18 mouse cellular contexts compared by ENCODE assay signal in the genomic region with DNA sequence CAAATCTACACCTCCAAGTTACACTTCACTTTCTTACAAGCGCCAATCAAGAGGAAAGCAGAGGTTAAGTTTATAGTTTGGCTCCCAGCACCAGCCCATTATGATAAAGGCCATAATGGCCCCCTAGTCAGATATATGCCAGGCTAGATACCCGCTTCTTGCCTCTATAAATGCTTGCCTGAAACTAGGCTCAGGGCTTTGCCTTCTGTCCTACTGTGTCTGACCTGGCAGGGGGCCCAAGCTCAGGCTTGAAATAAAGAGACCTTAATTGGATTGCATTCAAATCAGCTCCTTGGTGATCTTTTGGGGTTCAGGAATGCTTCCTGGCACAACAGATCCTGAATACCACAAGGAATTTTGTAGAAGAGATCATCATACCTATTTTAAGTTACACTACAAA.
"Had no signal": no experiment of that assay in that cellular context is flagged by ENCODE, and none has a peak within 500 bp of the region (broad histone marks: within the 10 kb centered on the region; RNA-seq: fewer than 3 reads in every experiment).

No protein-coding gene starts in this region.

- H3K4me2 ChIP-seq: liver, embryonic 11.5 days; liver, embryonic 15.5 days; lung, embryonic 14.5 days; neural tube, embryonic 12.5 days had no signal

- H3K9me3 ChIP-seq: limb, embryonic 10.5 days; liver, embryonic 15.5 days; midbrain, embryonic 10.5 days; neural tube, embryonic 12.5 days had no signal

- H3K36me3 ChIP-seq: limb, embryonic 10.5 days; liver, embryonic 15.5 days; midbrain, embryonic 10.5 days; neural tube, embryonic 12.5 days had no signal

- H3K27ac ChIP-seq: kidney, postnatal 0 days; limb, embryonic 10.5 days; liver, embryonic 15.5 days; midbrain, embryonic 10.5 days; neural tube, embryonic 12.5 days had no signal

- H3K9ac ChIP-seq: liver, embryonic 15.5 days; lung, embryonic 14.5 days; neural tube, embryonic 12.5 days had no signal

- H3K4me3 ChIP-seq: limb, embryonic 10.5 days; liver, embryonic 15.5 days; midbrain, embryonic 10.5 days; myocyte; neural tube, embryonic 12.5 days had no signal

- H3K27me3 ChIP-seq: liver, embryonic 15.5 days; neural tube, embryonic 12.5 days had no signal

- H3K4me1 ChIP-seq: limb, embryonic 10.5 days; liver, embryonic 15.5 days; midbrain, embryonic 10.5 days; neural tube, embryonic 12.5 days had no signal

- DNase-seq: kidney, adult 11 months; kidney, adult 9 months; kidney, postnatal 36 days; layer of hippocampus, adult 9-11 months; lung, embryonic 14.5 days; lung, postnatal 10 days; lung, postnatal 4 days; right cerebral cortex, postnatal 4 days; spleen, adult 18-20 months; thymus, adult 18-20 months; thymus, postnatal 14 days had no signal
